Mouse (Mus musculus) frontal cortex, adult 2 months (tissue): ENCODE measurements around the gene Ccl11. TPM values are rescaled to one million over a fixed set of nuclear protein-coding genes. Genes with fewer than 3 reads are reported as not detected.
A peak's percentile ranks its signal among the peaks of the same experiment; 100 is the strongest.

Experiments
- DNase-seq, 2 experiments: peaks; one replicate each; pipeline ENCODE4 v3.0.0; 2022; ENCODE audit warnings: low spot score in 1 of 2; ENCODE audit errors: extremely low spot score in 1 of 2
- polyA plus RNA-seq: library from polyadenylated mRNA; depleted of rRNA; stranded (reverse); fragments of >200 nt; gene quantifications from 2 replicates; pipeline ENCODE4 v1.2.3, GENCODE M21; 2012

The Ccl11 gene
- polyA plus RNA-seq, 1 experiment = 0.08 TPM

DNA sequence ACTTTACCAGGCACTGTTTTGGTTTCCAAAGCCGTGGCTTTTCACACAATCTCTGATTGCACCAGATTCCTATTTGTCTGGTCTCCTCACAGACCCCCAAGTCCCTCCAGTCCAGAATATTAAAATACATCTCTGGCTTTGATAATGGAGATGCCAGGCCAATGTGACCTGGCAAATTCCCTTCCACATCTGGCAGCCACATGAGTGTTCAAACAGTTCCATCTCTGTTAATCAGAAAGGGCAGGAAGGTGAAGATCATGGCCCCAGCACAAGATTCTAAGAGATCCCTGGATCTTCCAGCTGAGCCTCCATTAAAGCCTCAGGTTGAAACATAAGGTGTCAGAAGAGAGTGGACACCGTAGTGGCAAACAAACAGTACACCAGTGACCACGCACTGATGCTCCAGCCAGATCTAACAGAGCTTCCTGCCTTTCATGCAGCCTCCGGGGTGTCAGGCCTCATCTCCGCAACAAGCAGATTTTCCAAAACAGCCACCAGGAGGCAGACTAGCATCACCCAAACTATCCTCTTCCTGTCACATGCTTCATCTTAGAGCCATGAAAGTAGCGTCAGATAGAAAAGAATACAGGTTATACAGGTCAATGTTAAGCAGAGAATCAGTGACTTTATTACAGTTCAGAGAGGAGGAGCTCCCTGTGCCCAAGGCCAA is 9.7 kb upstream of the Ccl11 start:
- DNase-seq = peak in 1 of 2 experiments; percentile 50

DNA sequence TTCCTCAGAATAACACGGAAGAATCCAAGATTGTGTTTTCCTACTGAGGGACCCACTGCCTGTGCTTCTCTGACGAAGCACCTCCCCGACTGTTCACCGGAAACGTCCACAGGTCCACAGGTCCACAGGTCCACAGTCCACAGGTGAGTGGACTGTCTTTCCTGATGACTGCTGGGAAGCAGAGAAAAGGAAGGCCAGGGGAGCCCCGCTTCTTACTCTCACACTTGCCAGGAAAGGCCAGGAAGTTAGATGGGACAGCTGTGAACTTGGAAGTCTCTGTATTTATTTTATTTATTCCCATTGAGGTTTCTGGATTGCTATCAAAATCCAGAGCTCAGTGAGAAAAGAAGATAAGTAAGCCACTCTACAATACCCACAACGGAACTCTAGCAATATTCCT is 3.8 kb upstream of the Ccl11 start:
- no peak for DNase-seq

DNA sequence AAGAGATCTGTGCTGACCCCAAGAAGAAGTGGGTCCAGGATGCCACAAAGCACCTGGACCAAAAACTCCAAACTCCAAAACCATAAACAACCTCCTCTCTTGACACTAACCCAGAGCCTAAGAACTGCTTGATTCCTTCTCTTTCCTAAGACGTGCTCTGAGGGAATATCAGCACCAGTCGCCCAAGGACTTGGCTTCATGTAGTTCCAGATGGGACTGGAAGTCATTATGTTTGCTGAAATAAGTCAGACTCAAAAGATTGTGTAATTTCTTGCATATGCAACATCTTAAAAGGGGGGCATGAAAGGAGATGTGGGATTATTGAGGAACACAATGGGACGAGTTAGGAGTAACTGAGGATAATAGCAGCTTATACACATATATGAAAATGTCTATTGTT is 4.6 kb downstream of the Ccl11 start:
- no peak for DNase-seq

DNA sequence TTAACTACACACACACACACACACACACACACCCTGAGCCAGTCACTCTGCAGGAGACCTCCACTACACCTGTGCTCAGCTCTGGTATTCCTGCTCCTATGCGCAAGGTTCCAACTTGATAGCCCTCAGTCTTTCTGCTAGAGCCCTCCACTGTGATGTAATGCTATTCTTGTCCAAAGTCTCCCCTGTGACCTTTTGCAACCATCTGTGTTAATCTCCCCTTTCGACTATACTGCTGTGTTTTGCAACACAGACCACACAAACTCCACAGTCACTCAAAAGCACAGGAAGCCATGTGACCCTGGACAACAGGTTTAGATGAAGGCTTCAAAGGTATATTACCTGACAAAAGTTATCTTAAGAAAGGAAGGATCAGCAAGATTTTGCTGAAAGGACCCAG is 5.8 kb downstream of the Ccl11 start:
- no peak for DNase-seq

DNA sequence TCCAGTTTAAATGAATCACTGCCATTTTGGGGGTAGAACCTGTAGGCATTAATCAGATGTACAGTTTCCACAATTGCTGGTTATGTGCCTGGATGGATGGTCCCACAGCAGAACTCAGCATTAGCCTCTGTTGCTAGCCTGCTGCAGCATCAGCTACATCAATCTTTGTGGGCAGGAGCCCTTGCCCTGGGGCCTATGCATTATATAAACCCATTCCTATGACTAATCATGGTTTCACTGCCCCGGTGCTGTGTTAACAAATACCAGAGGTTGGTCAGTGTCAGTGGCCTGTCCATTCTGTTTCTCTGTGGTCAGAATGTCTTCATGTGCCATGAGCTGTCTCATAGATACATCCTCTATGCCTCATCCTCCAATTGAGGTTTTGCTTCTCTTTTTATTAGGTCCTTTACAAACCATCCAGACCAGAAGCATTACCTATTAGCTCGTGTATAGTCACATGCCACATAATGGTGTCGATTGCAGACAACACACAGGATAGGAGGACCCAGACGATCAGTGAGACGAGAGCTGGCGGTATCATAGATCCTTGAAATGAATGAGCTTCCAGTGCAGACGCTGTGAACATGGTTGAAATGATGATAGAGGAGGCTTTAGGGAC is 9.4 kb downstream of the Ccl11 start:
- no peak for DNase-seq

DNA sequence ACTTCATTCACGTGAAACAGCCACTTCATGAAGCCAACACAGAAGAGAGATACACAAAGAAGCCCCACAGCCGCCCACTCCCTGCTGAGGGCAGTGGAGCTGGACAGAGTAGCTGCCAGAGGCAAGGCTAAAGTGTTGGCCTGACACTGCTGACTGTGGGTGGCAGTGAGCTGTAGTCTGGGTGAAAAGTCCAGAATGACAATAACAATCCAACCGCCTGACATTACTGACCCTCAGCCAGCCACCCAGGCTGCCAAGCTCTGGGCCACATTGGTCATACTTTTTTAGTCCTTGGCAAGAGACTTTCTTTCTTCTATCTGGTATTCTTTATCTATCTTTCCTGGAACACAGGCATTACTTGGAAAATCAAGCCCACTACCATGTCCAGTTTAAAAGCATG is 13.5 kb downstream of the Ccl11 start:
- DNase-seq = no peak

DNA sequence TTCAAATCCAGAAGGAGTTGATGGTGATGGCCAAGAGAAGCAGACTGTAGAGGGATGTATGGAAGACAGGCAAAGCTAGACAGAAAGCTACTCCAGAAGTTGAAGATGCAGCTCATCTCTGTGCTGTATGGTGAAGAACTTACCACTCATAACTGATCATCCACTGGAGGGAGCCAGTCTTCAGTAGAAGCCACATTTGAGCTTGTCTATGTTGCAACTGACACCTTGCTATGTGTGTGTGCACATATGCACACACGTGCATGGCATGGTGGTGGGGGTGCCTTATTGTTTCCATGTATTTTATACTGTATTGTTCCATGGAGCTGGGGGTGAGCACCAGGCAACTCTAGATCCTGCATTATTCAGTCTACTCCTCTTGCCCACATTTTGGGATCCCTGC is 14.8 kb downstream of the Ccl11 start:
- peak in 1 of 2 experiments; percentile 7 for DNase-seq

DNA sequence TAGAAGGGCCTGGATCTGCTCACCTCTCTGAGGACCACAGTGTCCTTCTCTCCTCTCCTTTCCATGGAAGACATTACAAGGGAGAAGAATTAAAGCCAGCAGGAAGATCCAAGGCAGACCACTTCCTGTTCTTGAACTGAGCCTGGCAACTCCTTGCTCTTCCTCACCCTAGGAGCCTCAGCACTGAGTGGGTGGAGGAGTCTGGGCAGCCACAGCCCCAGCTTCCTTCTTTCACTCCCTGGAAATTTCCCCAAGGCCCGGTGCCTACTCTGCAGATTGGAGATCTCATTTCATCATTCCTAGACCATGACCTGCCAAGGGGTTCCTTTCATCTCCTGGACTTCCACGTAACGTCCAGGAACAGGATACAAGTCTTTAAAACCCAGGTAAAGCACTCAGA is 15.4 kb downstream of the Ccl11 start:
- no peak for DNase-seq

DNA sequence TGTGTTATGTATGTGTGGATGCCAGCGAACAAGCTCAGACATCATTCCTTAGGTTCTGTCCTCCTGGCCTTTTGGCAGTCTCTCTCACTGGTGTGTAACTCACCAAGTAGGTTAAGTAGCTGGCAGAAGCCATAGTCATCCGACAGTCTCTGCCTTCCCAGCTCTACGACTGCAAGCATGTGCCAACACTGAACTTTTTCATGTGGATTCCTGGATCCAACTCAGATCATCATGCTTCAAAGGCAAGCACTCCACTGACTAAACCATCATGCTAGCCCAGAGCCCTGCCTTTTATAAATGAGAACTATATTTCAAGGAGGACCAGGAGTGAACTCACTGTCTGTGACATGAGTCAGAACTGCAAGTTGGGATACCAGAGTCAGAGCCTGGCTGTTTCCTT is 16.1 kb downstream of the Ccl11 start:
- no peak for DNase-seq

DNA sequence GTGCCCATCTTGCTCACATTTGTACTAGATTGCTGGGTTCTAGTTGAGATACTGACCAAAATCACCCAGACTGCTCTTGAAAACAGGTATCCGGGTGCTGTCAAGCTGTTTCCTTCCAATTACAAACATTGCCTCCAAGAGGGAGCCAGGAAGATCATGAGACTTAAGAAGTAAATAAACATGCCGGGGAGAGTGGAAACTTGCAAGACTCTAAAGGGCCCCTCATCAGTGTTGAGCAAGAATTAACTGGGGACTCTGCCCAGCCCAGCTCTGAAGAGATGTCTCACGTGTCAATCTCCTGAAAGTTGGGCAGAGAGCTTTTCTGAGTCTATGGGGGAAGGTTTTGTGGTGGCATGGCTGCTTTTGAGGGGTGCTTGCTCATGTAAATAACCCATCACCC is 19.4 kb downstream of the Ccl11 start:
- DNase-seq = no peak

DNA sequence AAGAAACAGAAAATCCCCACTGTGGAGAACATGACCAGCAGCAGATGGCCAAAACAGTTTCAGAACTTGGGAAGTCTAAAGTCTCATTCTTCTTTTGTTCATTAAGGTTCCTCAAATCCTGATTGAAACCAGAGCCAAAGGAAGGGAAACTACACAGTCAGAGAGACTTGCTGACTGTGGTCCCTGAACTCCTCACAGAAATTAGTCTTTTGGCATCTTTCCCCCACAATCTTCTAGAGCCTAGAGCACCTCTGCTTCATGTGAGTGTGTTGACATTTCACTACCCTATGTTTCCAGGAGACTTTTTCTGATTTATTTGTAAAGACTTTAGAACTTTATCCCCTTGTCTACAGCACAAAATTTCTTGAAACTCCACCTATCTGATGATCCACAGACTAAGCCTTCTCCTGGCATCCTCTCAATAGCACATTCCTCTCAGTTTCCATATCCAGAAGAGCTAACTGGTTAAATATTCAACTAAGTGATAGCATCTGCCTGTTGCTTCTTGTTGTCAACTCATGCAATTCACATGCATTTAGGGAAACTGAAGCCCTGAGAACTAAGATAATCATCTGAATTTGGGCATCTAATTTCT is 20.6 kb downstream of the Ccl11 start:
- no peak for DNase-seq

DNA sequence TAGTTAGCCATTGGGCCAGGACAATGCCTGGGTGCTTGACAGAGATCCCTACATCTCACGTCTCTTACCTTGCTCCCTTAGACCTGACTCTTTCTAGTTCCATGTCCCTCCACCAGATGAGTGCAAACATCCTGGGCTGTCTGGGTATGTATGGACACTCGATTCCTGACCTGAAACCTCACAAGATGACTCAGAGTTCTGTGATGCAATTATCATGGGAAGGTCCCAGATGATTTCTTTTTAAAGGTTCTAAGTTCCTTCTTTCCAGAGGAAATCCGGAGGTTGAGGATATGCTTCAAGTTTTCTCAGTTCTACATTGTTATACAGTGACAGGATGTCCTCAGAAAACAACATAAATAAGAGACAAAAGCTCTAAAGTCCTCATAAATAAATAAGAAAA is 23.2 kb downstream of the Ccl11 start:
- no peak for DNase-seq

DNA sequence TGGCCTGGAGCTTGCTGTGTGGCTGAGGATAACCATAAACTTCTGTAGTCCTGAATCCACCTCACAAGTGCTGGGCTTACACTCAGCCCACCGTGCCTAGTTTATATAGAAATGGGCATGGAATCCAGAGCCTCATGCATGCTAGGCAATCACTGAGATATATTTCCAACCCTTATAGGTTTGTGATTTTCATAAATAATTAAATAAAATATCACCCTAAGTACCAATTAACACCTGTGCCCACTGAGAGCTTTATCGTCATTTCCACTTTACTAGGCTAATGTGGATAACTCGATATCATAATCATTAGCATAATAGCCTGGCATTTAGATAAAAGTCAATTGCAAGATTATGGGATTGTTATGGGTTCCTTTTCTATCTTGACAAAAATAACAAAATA is 26.7 kb downstream of the Ccl11 start:
- no peak for DNase-seq

DNA sequence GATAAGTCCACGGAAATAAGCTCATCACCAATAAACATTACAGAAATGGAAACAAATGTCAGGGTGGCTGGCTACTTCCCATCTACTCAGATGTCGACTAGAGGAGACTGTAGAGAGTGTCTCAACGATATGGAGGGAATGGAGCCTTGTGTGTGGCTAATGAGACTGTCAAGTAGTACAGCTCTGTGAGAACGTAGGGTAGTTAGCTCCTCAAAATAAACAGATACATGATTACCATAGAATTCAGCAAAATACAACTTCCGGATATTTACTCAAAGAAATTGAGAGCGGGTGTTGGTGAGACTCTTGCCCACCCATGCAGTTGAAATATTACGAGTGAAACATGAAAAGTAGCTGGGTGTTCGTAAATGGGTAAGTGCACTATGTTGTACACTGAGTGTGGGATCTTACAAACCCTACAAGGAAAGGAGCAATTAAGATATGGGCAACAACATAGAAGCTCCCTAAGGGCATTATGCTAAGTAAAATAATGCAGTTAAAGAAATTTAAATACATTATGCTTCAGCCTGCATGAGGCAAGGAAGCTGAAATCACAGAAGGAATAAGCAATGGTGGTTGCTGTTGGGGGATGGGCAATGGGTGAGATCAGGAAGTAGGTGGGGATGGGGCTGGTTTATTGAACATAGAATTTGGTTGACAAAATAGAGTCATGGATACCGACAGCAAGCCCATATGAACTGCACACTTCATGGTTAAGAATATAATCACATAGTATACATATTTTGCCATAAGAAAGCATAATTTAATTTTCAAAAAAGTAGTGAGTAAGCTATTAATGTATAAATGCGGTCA is 42.1 kb downstream of the Ccl11 start:
- DNase-seq = no peak

DNA sequence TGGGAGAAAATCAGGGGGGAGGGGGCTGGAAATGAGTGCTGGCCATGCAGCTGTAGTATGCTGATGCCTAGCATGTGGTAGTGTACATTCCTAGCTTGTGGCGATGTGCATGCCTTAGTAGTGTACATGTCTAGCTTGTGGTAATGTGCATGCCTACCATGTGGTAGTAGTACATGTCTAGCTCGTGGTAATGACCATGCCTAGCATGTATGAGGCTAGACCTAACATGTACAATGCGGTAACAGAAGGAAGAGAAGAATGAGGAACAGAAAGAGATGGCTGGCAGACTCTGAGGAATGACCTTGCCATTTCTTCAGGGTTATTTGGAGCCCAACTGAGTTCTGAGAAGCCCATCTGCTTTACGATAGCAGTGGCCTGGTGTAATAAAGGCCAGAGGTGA is 43.5 kb downstream of the Ccl11 start:
- DNase-seq = no peak

DNA sequence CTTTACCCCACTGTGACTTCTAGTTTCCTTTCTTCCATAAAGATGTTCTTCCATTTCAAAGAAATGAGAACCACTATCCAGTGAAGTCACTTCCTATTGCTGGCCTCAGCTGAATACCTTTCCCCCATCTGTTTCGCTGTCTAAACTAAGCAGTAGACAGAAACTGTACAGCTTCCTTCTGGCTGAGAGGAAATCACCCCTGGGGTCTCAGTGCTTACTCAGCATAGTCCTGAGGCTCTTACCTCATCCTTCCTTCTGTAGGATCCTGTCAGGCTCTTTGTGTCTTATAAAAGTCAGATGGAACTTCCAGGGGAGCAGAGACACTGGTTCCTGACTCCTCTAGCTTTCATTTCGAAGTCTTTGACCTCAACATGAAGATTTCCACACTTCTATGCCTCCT is 43.9 kb downstream of the Ccl11 start, which contains the start of gene Ccl12:
Ccl12 (plus strand) TSS at position 317 of the 400 bp plus-strand sequence.
- DNase-seq = no peak

DNA sequence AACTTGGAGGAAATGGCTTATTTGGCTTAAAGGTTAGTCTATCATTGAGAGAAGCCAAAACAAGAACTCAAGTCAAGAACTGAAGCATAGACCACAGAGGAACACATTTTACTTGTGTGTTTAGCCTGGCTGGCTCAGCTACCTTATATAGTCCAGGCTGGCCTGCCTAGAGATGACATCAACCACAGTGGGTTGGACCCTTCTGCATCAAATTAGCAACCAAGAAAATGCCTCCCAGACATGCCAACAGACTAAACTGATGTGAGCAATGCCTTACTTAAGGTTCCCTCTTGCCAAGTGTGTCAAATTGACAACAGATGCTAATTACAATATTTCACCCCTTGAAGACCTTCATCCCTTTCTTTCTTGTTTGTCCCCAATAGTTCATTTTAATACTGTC is 52.0 kb downstream of the Ccl11 start:
- no peak for DNase-seq

DNA sequence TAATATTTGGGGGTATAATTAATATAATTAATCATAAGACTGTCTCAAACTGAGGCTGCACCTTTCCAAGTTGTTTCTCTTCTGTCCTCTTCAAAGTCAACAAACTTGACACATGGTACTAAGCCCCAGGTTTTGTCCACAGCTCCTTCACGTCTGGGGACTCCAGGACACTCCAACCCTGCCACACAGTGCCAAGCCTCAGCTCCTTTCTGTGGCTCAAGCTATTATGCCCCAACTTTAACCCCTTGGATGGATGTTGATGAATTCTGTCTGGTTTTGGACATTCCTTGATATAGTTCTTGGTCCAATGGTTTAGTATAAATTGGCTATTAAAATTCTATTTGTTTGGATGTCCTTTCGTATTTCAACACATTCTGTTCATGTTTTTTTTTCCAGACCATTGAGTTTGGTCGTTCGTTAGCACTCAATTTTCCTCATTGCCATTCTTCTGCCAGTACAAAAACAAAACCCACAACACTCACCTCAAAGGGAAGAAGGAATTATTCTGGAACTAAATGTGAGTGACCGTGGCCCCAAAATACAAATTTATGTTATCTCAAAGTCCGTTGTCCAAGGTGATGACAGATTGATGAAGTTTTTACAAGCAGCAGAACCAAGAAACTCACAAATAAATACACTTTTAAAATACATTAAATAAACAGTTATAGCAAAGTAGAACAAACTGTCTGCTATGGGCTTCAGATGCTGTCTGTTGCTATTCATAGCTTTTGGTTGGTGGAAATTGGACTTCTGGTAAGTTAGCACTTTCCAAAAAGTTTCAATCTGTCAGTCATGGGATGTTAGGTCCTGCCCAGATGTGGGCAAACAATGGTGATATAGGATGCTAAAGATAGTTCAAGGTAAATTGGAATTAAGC is 53.0 kb downstream of the Ccl11 start:
- no peak for DNase-seq
